Mouse (Mus musculus) left cerebral cortex, postnatal 14 days (tissue): ENCODE measurements at regions not wholly inside any gene's neighbourhood (a gene's known extent, or its start where the extent isn't known, plus 50 kb on each side); places are given as distances from the start of the nearest gene placed in this dataset.

Experiments
- DNase-seq, 2 experiments: peaks; one replicate each; pipeline ENCODE4 v3.0.0; 2021 to 2022; ENCODE audit warnings: low spot score in 2 of 2, mixed read lengths in 1 of 2
- intact Hi-C: fragments of 180-260 bp; cut with DNase I; formaldehyde crosslinking; loops from one replicate; pipeline ENCODE4 v1.15.1; 2025

DNA sequence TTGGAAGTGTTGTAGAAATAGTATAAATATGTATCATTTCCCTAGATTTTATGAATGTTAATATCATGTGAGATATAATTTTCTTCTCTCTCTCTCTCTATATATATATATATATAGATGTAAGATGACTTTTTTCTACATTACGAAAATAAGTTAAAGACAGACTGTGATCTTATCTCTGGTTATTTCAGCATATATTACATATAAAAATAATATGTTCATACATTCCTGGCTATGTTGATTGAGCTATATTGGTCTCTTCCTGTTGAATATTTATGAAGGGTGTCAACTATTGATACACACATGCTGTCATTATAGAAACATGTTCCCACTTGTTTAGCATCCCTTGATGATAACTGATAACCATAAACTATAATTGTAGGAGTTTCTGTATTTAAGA, 793.2 kb upstream of the Fat3 start:
- DNase-seq, result no peak
- intact Hi-C loops, result no loop called here

DNA sequence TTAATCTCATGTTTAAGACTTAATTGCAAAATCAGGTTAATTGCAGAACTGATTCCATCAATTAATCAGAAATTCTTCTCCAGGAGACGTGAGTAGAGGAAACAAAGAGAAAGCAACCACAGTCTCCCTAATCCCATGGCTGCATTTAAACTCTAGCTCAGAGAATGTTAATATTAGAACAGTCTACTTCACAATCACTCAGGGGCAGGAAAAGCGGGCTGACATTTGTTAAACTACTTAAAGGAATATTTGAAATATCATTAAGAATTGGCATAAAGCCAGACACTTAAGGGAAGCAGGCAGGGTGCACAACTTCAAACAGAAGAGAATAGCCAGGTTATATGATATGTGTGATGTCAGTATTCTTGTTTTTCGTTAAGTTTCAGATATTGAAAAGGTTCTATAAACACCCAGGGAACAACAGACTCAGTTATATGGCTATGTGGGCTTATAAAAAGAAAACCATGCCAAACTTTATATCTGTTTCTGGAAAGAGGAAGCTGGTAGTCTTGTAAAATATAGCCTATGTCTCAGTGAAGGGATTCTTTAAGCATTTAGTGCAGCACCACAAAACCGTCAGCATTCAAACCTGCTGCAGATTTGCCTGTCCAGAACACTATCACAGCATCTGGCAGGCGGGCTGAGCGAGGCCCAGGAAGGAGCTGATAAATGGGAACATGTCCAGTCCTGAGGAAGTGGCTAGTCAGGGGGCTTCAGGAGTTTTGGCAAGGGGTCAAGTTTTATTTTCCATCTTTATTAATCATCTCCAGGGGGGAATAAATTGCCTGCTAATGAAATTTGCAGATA, 787.9 kb upstream of the Fat3 start:
- intact Hi-C loops, result no loop called here
- DNase-seq, result no peak

DNA sequence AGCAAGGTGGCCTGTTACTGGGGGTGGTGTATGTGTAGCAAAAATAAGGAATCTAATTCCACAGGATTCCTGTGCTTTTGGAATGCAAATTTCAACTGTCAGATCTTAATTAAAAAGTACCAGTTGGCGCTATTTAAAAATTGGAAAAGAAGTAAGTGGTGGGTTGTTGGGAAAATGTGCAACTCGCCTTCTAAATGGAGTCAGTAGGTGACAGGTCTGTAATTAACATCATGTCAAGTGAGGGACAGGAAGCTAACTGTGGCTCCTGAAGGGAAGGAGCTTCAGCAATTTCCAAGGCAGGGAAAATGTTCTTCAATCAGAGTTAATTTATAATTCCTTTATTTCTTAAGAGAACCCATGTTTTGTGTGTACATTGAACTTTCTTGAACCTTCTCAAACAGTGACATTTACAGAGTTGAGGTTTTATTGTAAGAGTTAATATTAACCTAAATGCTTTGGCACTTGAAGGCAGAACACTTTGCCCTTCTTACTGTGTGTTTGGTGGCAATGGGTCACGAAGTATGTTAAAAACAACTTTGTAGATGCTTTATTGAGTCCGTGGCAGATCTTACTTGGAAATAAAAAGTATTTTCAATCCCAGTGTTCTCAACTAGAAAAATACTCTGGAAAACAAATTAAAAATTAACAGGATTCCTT, 778.4 kb upstream of the Fat3 start:
- intact Hi-C loops, result no loop called here
- DNase-seq, result no peak

DNA sequence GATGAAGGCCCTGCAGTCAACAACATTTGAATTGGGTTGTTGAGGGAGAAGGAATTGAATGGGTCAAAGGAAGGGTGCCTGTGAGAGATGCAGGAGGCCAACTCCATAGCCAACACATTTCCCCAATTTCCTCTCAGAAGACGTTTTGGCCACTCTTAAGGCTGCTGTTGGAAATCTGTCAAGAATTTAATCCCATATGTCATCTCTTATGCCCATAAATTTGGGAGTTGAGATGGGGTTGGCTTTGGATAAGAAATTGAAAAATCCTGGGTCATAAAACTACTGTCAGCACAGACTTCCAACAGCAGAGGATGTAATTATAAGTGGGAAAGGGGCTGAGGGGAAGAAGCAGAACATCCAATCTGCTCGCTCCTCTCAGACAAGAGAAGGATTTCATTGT, 771.5 kb upstream of the Fat3 start:
- intact Hi-C loops, result no loop called here
- DNase-seq, result no peak

DNA sequence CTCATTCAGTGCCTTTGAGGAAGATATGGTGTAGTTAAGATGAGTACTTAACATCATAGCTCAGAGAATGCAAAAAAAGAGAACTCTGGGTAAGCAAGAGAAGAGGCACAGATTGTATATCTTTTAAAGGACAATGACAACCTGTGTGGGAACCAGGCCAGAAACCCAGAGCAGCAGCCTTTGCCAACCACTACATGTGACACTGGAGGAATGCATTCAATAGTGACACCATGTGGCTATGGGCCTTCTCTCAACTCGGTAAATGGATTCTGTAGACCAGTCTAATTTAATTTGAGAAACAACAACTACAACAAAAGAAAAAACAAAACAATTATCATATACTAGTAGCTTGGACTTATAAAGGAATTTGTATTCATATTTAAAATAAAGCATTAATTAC, 768.5 kb upstream of the Fat3 start:
- peak; percentile 4 to 7 for DNase-seq
- intact Hi-C loops, result no loop called here

DNA sequence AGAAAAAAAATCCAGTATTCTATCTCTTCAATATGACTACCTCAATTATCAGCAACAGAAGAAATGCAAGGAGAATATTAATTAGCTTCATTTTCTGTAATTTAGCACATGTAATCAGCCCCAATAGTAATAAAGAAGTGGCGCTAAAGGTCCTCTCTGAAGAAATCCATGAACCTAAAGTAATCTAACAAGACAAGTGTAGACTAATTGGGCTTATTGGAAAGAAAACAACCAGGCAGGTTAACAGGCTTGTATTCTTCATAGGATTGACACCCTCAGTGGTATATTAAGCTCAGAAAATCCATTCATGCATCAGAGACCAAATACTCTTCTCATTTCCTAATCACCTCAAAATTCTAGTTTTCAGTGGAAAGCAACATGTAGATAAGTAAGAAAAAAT, 756.1 kb upstream of the Fat3 start:
- intact Hi-C loops, result no loop called here
- no peak for DNase-seq

DNA sequence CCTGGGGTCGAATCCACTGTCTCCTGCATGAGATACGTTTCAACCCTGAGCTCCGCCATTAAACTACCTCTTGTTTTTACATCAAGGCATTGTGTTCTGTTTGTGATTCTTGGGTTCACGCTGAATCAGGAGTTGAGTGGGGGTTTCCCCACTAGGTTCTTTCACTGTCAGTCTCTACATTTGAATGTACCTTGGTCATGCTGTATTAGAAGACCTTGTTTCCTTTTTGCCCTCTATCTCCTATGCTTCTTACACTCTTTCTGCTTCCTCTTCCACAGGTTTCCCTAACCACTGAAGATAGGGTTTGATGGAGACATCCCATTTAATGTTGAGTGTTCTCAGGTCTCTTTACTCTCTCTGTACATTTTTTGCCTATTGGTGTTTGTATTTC, 726.0 kb upstream of the Fat3 start:
- intact Hi-C loops, result no loop called here
- no peak for DNase-seq

DNA sequence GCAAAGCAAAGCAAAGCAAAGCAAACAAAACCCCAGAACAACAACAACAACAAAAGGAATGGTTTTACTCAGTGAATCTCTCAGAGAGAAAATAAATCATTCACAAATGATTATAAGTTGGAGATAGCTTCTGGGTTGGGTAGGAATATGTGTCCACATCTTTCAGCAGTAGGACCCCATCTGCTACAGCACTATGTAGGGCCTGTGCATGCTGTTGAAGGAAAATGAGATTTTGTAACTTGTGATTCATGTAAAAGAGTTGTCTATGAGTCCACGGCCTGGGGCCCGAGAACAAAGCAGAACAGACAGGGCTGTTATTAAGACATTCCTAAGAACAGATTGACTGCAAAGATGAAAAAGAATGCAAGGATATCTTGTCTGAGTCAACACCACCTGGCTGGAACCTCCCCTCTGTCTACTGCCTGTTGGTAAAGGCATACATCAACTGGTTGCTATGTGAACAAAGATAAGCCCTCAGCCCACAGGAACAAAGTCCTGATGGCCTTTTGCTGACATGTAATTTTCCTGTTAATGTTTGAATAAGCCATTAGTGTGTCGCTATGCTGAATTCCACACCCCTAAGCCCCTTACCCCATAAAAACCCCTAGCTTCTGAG, 725.5 kb upstream of the Fat3 start:
- DNase-seq, result no peak
- intact Hi-C loops, result no loop called here

DNA sequence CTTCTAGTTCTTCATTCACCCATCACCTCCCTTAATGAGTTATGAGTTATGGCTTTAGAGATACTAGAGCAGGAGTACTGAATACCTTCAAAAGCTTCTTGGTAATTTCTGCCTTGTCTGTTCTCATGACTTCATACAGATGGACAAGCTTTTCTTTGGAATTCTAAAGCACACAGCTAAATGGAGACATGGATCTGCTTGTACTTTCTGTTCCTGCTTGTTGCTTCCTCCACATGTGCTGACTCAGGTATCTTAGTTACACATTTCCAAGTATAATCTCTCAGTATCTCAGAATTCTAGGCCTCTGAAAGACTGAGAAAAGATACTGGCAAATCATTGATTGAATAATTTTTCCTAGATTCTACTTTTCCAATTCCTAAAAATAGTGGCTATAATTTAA, 694.3 kb upstream of the Fat3 start:
- peak in 1 of 2 experiments; percentile 2 for DNase-seq

DNA sequence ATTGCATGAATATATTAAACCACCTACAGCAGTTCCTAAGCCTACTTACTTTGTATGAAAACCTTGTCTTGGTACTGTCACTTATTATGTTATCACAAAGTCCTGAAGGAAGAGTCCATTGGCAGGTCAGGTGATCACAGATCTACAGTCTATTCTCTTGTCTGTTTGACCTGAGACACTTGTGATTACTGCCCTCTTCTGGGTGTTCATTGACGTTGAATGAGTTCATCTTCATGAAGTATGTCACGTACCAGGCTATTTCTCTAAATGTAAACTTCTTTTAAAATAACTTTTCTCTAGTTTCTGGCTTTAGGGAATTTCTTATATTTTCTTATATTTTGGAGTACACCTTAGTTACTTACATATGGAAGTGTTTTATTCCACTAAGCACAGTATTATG, 688.5 kb upstream of the Fat3 start:
- intact Hi-C loops, result no loop called here
- DNase-seq, result no peak

More for the DNA sequence above, 694.3 kb upstream of the Fat3 start:
- intact Hi-C loops, result no loop called here

DNA sequence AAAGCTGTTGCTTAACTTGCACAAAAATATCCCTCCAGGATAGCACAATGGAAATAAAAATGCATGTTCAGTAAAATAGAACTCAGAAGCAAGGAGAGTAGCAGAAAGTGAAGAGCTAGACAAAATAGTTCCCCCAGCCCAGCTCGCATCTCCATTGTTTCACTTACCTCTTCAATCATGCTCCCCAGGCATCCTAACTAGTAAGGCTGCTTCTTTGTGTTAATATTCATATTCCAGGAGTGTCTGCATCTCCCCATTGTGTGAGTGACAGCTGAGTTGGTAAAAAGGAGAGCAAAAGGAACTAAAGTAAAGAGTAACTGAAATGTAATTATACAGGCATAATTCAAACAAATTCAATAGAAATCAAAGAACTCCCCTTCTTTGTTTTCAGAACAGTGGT, 667.1 kb upstream of the Fat3 start:
- intact Hi-C loops, result no loop called here

DNA sequence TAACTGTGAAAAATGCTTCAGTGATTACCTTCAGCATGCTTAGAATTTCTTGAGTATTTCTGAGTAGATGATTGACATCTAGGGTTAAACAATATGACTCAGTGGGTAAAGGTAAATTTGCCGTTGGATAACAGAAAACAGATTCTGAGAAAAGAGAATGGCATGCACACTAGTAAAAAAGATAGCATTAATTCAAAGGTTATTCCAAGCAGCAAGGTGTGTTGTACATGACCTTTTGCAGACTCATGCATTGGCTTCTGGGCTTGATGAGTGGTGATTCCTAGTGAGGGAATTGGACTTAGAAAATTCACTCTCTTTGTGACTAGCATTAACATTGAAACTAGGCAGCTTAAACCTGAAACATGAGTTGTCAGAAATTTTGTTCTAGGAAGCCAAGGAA, 665.2 kb upstream of the Fat3 start:
- intact Hi-C loops, result no loop called here
- no peak for DNase-seq

More for the DNA sequence above, 667.1 kb upstream of the Fat3 start:
- DNase-seq, result no peak

DNA sequence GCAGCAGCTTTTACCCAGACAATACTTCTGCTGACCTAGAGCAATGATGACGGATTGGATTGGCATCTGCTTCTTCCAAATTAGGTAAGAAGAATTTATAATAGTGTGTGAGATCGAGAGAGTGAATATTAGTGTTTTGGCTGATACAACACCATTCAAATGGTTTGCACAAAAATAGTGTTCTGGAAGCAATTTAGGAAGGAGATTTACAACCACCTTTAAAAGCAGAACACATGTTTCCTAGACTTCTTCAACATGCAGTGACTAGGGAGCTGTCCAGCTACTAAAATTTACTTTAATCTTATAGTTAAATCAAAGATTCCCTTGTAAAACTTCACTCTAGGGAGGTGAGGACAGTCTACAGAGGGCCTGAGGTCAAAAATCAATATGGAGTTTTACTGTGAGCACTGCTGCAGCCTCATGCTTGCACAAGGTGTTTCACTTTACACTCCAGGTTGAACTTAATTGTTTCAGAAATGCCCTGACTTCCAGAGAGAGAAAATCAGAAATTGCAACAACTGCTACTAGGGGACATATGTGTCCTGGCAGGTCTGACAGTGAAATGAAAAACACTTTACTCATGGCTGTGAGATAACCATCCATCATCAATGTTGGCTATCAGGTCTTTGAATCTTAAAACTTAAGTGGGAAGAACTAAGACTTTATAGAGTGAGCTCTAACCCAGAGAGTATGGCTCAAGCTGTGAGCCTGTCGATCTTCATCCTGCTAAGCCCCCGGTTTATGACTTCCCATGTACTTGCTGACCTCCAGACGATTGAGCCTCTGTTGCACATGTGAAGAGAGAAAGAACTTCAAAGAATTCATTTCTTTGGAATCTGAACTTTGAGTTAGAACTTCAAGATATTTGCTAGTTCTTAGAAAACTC, 657.6 kb upstream of the Fat3 start:
- no peak for DNase-seq
- intact Hi-C loops, result no loop called here

DNA sequence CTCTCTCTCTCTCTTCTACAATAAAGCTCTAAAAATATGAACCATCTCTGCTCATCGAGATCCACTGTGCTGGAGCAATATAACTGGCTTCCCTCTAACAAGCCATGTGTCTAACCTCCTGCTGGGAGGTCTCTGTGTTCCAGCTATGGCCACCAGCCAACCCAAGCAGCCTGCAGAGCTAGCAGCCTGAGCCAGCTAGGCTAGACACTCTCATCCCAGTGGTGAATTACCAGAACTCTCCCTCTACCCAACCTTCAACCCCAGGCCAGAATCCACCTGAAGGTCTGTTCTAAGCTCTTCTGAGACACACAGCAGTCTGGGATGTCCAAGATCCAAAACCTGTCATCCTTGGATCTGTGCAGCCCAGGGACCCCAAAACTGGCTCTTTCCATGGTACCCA, 651.3 kb upstream of the Fat3 start:
- intact Hi-C loops, result no loop called here
- DNase-seq, result peak in 1 of 2 experiments; percentile 3

DNA sequence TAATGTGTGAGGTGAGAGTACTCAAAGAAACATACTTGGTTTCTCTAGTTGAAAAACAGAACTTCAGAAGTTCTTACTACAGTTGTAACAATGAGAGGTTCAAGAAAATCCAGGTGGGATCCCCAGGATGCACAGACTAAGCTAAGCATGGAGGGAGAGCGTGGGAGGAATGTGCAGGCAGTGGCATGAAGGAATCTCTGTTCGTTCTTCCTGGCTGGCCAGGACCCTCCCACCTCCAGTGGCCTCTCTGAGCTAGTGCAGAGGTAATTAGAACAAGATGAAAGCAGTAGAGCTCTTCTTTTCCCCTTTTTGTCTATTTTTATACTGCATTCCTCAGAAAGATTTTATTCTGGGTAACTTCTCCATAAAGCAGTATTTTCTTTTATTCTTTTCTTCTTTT, 648.3 kb upstream of the Fat3 start:
- intact Hi-C loops, result no loop called here
- DNase-seq, result no peak
